Mouse (Mus musculus): Measurements from ENCODE around the gene Hoxc9. TPM values are rescaled to one million over a fixed set of nuclear protein-coding genes. Genes with fewer than 3 reads are reported as not detected.

Hoxc9 gene
- total and polyA plus RNA-seq, 2 experiments from 2014 or later, result not detected

GRCm38 (mm10) chr15:102965003-102965891 is 11.0 kb upstream of the Hoxc9 start:
- DNase-seq, result no peak
- Histone ChIP-seq H3K9me3 (ENCODE audit: low read length) (no peaks in the 10 kb centered on the region), H3K4me3 (ENCODE audit: low read depth, low read length) (no peak overlapping the region), H3K27ac (ENCODE audit: low read depth, low read length) (no peak overlapping the region), H3K9ac (no peak overlapping the region), H3K36me3 (ENCODE audit: insufficient read depth) (no peaks in the 10 kb centered on the region), H3K4me1 (ENCODE audit: insufficient read depth) (no peaks in the 10 kb centered on the region), H3K27me3 (ENCODE audit: insufficient read depth, low read length) (peaks cover 96% of the 10 kb centered on the region), H3K4me2 (ENCODE audit: low read depth) (no peak overlapping the region)
- no peak for ATAC-seq
- TF ChIP-seq CTCF (IDR thresholded peaks at IDR 0.05; ENCODE audit: low read depth), result no peak
- WGBS, result 4% methylated on average over 26 of the region's 26 CpGs

DNA sequence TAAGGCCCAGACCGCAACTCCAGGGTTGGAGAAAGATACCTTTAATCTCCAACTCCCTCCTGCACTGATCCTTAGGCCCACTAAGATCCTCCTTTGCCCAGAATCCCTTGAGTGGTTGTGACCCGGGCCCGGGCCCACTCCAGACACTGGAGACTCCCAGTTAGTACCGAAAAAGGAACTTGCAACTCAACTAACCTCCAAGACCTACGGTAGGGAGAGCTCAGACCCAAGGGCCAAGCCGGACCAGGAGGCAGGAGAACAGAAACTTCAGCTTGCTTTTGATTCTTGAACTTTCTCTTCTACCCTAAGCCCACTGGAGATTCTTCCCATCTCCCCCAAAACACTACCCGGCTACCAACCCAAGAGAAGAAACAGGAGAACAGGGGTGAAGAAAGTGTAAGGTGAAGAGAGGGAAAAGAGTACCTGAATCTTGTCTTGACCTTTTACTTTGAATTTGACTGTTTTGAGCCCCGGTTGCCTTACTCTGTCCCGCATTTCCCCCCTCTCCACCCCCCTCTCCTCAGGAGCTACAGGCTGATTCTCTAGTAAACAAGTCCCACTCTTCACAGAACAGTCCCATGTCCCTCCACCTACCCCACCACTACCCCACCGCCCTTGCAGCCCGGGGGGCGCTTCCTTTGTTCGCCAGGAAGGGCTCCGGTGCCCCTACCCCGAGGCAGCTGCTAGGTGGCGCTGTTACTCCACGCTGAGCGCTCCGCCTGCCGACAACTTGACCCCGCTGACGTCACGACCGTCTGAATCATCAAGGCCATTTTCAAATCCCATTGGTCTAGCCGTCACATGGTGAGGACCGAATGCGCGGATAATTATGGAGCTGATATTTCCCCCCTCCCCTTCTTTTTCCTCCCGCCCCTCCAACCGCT is 10.1 kb upstream of the Hoxc9 start:
- peaks cover 96% of the 10 kb centered on the region for H3K27me3 ChIP-seq (ENCODE audit: insufficient read depth, low read length)
- ATAC-seq (peak; percentile 40; the same call in 1 of the 2 replicates), DNase-seq (peak; percentile 66)
- peak; percentile 70 for TF ChIP-seq CTCF (IDR thresholded peaks at IDR 0.05; ENCODE audit: low read depth)
- no peaks in the 10 kb centered on the region for H3K4me1 ChIP-seq (ENCODE audit: insufficient read depth)
- no peaks in the 10 kb centered on the region for H3K36me3 ChIP-seq (ENCODE audit: insufficient read depth)
- 4% methylated on average over 28 of the region's 30 CpGs for WGBS
- no peak overlapping the region for H3K4me3 ChIP-seq (ENCODE audit: low read depth, low read length)
- H3K4me2 ChIP-seq (ENCODE audit: low read depth), result 0 out of 2 replicates have a peak overlapping the region, but pooled peaks have one; percentile 6
- no peaks in the 10 kb centered on the region for H3K9me3 ChIP-seq (ENCODE audit: low read length)
- H3K9ac ChIP-seq, result no peak overlapping the region
- H3K27ac ChIP-seq (ENCODE audit: low read depth, low read length), result no peak overlapping the region

- Histone ChIP-seq H3K9ac (no peak within 1 kb of the TSS), H3K4me1 (ENCODE audit: insufficient read depth) (no peaks in the 10 kb centered on the region), H3K4me3 (ENCODE audit: low read depth, low read length) (no peak within 1 kb of the TSS), H3K36me3 (ENCODE audit: insufficient read depth) (no peaks in the 10 kb centered on the region), H3K9me3 (ENCODE audit: low read length) (no peaks in the 10 kb centered on the region), H3K4me2 (ENCODE audit: low read depth) (0 out of 2 replicates have a peak within 1 kb of the TSS, but pooled peaks have one; percentile 6), H3K27ac (ENCODE audit: low read depth, low read length) (no peak within 1 kb of the TSS), H3K27me3 (ENCODE audit: insufficient read depth, low read length) (peaks cover 96% of the 10 kb centered on the region)
- TF ChIP-seq CTCF (IDR thresholded peaks at IDR 0.05; ENCODE audit: low read depth), result no peak
- WGBS, result 3% methylated on average over 27 of the region's 27 CpGs
- no peak for ATAC-seq
- no peak for DNase-seq
Observed at GRCm38 (mm10) chr15:102966776-102967311, 9.4 kb upstream of the Hoxc9 start, which contains the start of gene Hoxc10. TSS of gene Hoxc10 (plus strand) at chr15:102966796.

- no peaks in the 10 kb centered on the region for H3K36me3 ChIP-seq (ENCODE audit: insufficient read depth)
- ATAC-seq, result no peak
- H3K9me3 ChIP-seq (ENCODE audit: low read length), result no peaks in the 10 kb centered on the region
- peaks cover 97% of the 10 kb centered on the region for H3K27me3 ChIP-seq (ENCODE audit: insufficient read depth, low read length)
- no peak for DNase-seq
- H3K4me2 ChIP-seq (ENCODE audit: low read depth), result 0 out of 2 replicates have a peak within 1 kb of the TSS, but pooled peaks have one; percentile 6
- no peak for TF ChIP-seq CTCF (IDR thresholded peaks at IDR 0.05; ENCODE audit: low read depth)
- WGBS, result 3% methylated on average over 12 of the region's 12 CpGs
- no peaks in the 10 kb centered on the region for H3K4me1 ChIP-seq (ENCODE audit: insufficient read depth)
- no peak within 1 kb of the TSS for H3K9ac ChIP-seq
- H3K4me3 ChIP-seq (ENCODE audit: low read depth, low read length), result no peak within 1 kb of the TSS
- H3K27ac ChIP-seq (ENCODE audit: low read depth, low read length), result no peak within 1 kb of the TSS
Observed at GRCm38 (mm10) chr15:102967312-102967510, 9.0 kb upstream of the Hoxc9 start, which contains the start of gene Hoxc5. TSS of gene Hoxc5 (plus strand) at chr15:102967443.

- Histone ChIP-seq H3K4me3 (ENCODE audit: low read depth, low read length) (no peak overlapping the region), H3K4me1 (ENCODE audit: insufficient read depth) (no peaks in the 10 kb centered on the region), H3K4me2 (ENCODE audit: low read depth) (no peak overlapping the region), H3K36me3 (ENCODE audit: insufficient read depth) (no peaks in the 10 kb centered on the region), H3K9ac (no peak overlapping the region), H3K27ac (ENCODE audit: low read depth, low read length) (no peak overlapping the region), H3K27me3 (ENCODE audit: insufficient read depth, low read length) (peaks cover 97% of the 10 kb centered on the region), H3K9me3 (ENCODE audit: low read length) (no peaks in the 10 kb centered on the region)
- DNase-seq, result no peak
- WGBS, result 2% methylated on average over 34 of the region's 34 CpGs
- no peak for ATAC-seq
- no peak for TF ChIP-seq CTCF (IDR thresholded peaks at IDR 0.05; ENCODE audit: low read depth)
Observed at GRCm38 (mm10) chr15:102967511-102968397, 8.5 kb upstream of the Hoxc9 start.

DNA sequence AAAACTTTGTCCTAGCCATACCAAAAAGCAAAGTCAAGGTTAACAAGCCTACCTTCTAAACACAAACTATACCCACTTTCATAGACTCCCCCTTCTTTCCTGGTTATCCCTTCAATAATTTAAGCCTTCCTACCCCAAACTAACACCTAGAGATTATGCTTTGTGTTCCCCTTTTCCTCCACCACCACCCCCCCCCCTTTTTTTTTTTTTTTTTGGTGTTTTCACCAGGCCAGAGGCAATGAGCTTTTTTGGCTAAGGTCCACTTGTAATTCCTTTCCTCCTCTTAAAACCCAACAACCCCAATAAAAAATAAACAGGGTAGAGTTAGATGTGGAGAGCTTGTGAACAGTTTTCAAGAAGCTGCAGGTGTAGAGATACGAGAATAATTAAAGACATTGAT is 6.9 kb upstream of the Hoxc9 start:
- 24% methylated on average over 1 of the region's 1 CpGs for WGBS
- Histone ChIP-seq H3K27me3 (ENCODE audit: insufficient read depth, low read length) (peaks cover 97% of the 10 kb centered on the region), H3K4me3 (ENCODE audit: low read depth, low read length) (no peak overlapping the region), H3K4me1 (ENCODE audit: insufficient read depth) (no peaks in the 10 kb centered on the region), H3K27ac (ENCODE audit: low read depth, low read length) (no peak overlapping the region), H3K4me2 (ENCODE audit: low read depth) (no peak overlapping the region), H3K9me3 (ENCODE audit: low read length) (no peaks in the 10 kb centered on the region), H3K9ac (no peak overlapping the region), H3K36me3 (ENCODE audit: insufficient read depth) (no peaks in the 10 kb centered on the region)
- DNase-seq (no peak), ATAC-seq (no peak)
- TF ChIP-seq CTCF (IDR thresholded peaks at IDR 0.05; ENCODE audit: low read depth), result no peak

Data from forebrain, postnatal 0 days (tissue).